ENCODE assay signal across 11 mouse cellular contexts in the genomic region with DNA sequence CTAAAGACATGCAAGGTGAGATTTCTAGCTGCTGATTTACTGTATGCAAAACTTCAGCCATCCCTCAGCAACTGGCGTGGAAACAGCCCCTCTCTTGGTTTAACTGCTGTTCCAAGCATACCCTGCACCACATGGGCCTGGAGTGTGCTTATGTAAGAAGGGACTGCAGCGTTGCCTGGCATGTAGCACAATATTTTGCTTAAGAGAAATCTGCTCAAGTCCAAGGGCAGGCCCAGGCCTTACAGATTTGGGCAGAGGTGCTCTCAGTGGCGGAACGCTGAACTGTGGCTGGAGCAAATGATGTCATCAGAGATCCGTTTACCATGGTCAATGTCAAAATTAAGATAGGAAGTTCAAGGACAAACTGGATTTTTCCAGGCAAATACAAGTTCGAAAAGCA. TPM values are rescaled to one million over a fixed set of nuclear protein-coding genes. Genes with fewer than 3 reads are reported as not detected.
DNase-seq lines count a peak whose midpoint lies in the region; ATAC-seq and TF ChIP-seq lines count a peak whose summit lies in the region.
"Had no signal": no experiment of that assay in that cellular context is flagged by ENCODE, and none has a peak within 500 bp of the region (broad histone marks: within the 10 kb centered on the region; RNA-seq: fewer than 3 reads in every experiment).

No protein-coding gene starts in this region.

- peak overlapping the region; percentile 48; the same call in 1 of the 2 replicates for H3K4me3 ChIP-seq in heart, postnatal 0 days (ENCODE audit: low read depth, low read length)
- H3K4me3 ChIP-seq: megakaryocyte, embryonic 14.5 days had no signal

- peak overlapping the region; percentile 72 for H3K4me2 ChIP-seq in heart, postnatal 0 days (ENCODE audit: low read depth, low read length)

- 38% methylated on average over 6 of the region's 6 CpGs for WGBS in heart, postnatal 0 days

- H3K27ac ChIP-seq in heart, postnatal 0 days (ENCODE audit: low read depth): peak overlapping the region; percentile 88
- H3K27ac ChIP-seq: limb, embryonic 12.5 days had no signal

- H3K4me1 ChIP-seq in heart, postnatal 0 days (ENCODE audit: control insufficient read depth, insufficient read depth): no peaks in the 10 kb centered on the region
- H3K4me1 ChIP-seq: limb, embryonic 12.5 days had no signal

- no peaks in the 10 kb centered on the region for H3K27me3 ChIP-seq in heart, postnatal 0 days (ENCODE audit: control insufficient read depth, insufficient read depth, low read length)

- TF ChIP-seq EP300 in heart, postnatal 0 days (IDR thresholded peaks at IDR 0.05; ENCODE audit: low read depth): 0 out of 2 replicates have a peak, but pooled peaks have one; percentile 6

- no peak for TF ChIP-seq CTCF in heart, postnatal 0 days (IDR thresholded peaks at IDR 0.05; ENCODE audit: low read depth)

- peak; percentile 79 for ATAC-seq in heart, postnatal 0 days (ENCODE audit: insufficient read depth, low read depth)

- peak; percentile 16 for DNase-seq in gastrocnemius, adult 18-20 months (ENCODE audit: low spot score)
- no peak for DNase-seq in gastrocnemius, postnatal 4 days (ENCODE audit: low spot score in 2 of 2)
- DNase-seq in ovary, adult 18-20 months (ENCODE audit: low spot score): peak; percentile 40
- DNase-seq in ovary, postnatal 14 days (ENCODE audit: low spot score): no peak
- peak; percentile 69 for DNase-seq in heart, postnatal 0 days (ENCODE audit: low spot score)
- peak; percentile 57 for DNase-seq in lung, postnatal 36 days
- no peak for DNase-seq in cerebellum, adult 9-10 months
- no peak for DNase-seq in T-cell, adult 2 months (ENCODE audit: low spot score)
- DNase-seq: cerebellum, postnatal 36 days had no signal

- no peak overlapping the region; the same call in 1 of the 2 replicates for H3K9ac ChIP-seq in heart, postnatal 0 days (replicated peaks; ENCODE audit: low read depth, low read length)
- H3K9ac ChIP-seq: limb, embryonic 12.5 days had no signal

- H3K36me3 ChIP-seq in heart, postnatal 0 days (replicated peaks; ENCODE audit: control insufficient read depth, insufficient read depth, low read length): no peaks in the 10 kb centered on the region
- H3K36me3 ChIP-seq: limb, embryonic 12.5 days had no signal

- H3K9me3 ChIP-seq in heart, postnatal 0 days (replicated peaks; ENCODE audit: control insufficient read depth, low read length): no peaks in the 10 kb centered on the region
- H3K9me3 ChIP-seq: limb, embryonic 12.5 days; megakaryocyte, embryonic 14.5 days had no signal

RNA-seq across cellular contexts. Expression of a gene that starts 13.6 kb away (rescaled TPM):
- total RNA-seq in gastrocnemius, adult 18-20 months (2021): 10 to 100 TPM; 47.4 to 60.0 TPM
- total RNA-seq in gastrocnemius, postnatal 4 days (2021): 10 to 100 TPM; 50.6 to 51.9 TPM
- 69.1 and 94.0 TPM in 2 replicates for total RNA-seq in heart, postnatal 0 days (2014; rRNA removed; ENCODE audit: low replicate concordance)
- polyA plus RNA-seq in heart, postnatal 0 days (2015; fragmentation: Nextera tagmentation; extraction: Ambion mirVana): 30.3 and 33.6 TPM in 2 replicates

Comparison
In these comparisons a context has a peak if more than half of its experiments do, and no peak if none do; other contexts are left out.
1. DNase-seq: peak in gastrocnemius, adult 18-20 months (single experiment), ovary, adult 18-20 months (single experiment), heart, postnatal 0 days (single experiment) and lung, postnatal 36 days (single experiment); none in gastrocnemius, postnatal 4 days (0 of 2), ovary, postnatal 14 days (single experiment), cerebellum, adult 9-10 months (single experiment) and T-cell, adult 2 months (single experiment).